Mouse (Mus musculus) cerebellum, adult 2 months (tissue): ENCODE measurements around the gene Shroom1. TPM values are rescaled to one million over a fixed set of nuclear protein-coding genes. Genes with fewer than 3 reads are reported as not detected.

Source experiments
- DNase-seq, 2 experiments: peaks; one replicate each; pipeline ENCODE4 v3.0.0; 2021
- H3K27ac ChIP-seq: fragments of 200-500 bp; 2 replicates; pipeline ENCODE4 v1.5.1; 2012; ENCODE audit warnings: low read length, control low read depth, inconsistent platforms; ENCODE audit not compliant: insufficient read depth
- H3K27me3 ChIP-seq: fragments of 200-500 bp; 2 replicates; pipeline ENCODE4 v1.6.1; 2012; ENCODE audit warnings: inconsistent platforms, mild to moderate bottlenecking, low read length, moderate library complexity; ENCODE audit not compliant: control insufficient read depth, insufficient read depth
- H3K4me1 ChIP-seq: fragments of 200-500 bp; 2 replicates; pipeline ENCODE4 v1.6.1; 2011; ENCODE audit warnings: low read length; ENCODE audit not compliant: control insufficient read depth, insufficient read depth
- H3K4me3 ChIP-seq: fragments of 200-500 bp; replicated peaks from 2 replicates; pipeline ENCODE3; 2011; ENCODE audit warnings: mild to moderate bottlenecking, low read depth, low read length, control low read depth; ENCODE audit not compliant: insufficient read depth
- CTCF ChIP-seq: fragments of 200-500 bp; IDR thresholded peaks from 2 replicates; pipeline ENCODE4 v1.5.1; 2011; ENCODE audit warnings: low read depth, mild to moderate bottlenecking, control low read depth, low read length, moderate library complexity, borderline replicate concordance; ENCODE audit not compliant: insufficient read depth
- POLR2A ChIP-seq: fragments of 200-500 bp; IDR thresholded peaks from 2 replicates; pipeline ENCODE4 v1.6.1; 2011; ENCODE audit warnings: low read length, control low read depth, borderline replicate concordance; ENCODE audit not compliant: insufficient read depth
- WGBS: fragments of 180-500 bp; shearing (Covaris S2); methylation state at CpG from one replicate; pipeline ENCODE4 v1.1.7; 2018; 5-methylcytosine and 5-hydroxymethylcytosine counted together
- polyA plus RNA-seq: library from polyadenylated mRNA; depleted of rRNA; stranded (reverse); fragments of >200 nt; gene quantifications from 2 replicates; pipeline ENCODE4 v1.2.3, GENCODE M21; 2012

Shroom1 gene
- polyA plus RNA-seq, 1 experiment = 8.8 TPM

DNA sequence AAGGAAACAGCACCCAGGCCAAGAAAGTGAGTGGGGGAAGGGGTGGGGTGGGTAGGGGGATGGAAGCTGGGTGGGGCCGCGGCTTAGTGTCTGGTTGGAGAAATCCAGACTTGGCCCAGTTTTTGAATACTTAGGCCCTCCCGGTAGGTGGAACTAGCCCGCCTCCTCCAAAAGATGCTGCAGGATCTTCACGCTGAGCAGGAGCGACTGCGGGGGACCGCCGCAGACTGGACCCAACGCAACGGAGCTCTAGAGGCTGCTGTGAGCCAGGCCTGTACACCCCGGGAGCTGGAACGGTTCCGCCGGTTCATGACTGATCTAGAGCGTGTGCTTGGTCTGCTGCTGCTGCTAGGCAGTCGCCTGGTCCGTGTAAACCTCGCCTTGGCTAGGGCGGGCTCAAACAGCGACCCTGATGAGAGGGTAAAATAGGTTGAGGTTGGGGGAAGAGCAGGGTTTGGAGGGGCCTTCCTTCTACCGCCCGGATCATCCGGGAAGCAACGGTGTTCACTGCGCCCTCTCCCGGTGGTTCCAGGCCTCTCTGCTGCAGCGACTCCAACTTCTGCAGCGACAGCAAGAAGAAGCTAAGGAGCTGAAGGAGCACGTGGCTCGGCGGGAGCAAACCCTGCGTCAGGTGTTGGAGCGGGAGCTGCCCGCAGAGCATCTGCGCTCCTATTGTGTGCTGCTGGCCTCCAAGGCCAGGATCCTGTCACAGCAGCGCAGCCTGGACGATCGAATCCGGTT, 9.4 kb downstream of the Shroom1 start:
- 6% methylated on average over 40 of the region's 40 CpGs for WGBS
- Histone ChIP-seq H3K27me3 (no peaks in the 10 kb centered on the region), H3K27ac (peak overlapping the region; percentile 63)

DNA sequence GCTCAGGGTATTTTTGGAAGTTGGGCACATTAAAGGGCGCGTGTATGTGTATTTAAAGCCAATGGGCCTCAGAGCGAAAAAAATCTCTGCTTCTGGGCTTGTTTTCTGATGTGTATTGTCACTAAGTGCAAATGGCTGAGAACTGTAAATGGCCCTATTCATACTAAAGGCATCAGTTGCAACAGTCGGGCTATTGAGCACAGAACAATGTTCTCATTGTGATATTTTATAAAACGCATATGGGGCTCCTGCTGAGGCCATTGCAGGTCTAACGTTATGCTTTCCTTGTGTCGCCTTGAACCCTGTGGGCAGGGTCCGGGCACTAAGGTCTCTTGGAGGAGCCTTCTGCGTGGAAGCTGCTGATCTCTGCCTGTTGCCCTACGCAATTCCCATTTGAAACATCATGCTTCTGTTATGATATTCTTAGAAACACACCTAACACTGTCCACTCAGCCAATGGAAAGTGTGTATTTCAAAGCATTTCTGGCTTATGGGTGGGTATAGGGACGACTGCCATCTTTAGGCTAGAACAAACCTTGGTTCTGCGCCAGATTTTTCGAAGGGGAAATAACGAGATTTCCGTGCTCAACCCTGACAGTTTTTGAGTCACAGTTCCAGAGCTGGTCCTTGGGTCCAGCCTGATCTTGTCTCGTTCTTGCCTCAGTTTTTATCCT, 12.4 kb downstream of the Shroom1 start:
- no peak for TF ChIP-seq CTCF
- no peak for TF ChIP-seq POLR2A
- Histone ChIP-seq H3K27ac (peak overlapping the region; percentile 5; the same call in 1 of the 2 replicates), H3K4me1 (peaks cover 10% of the 10 kb centered on the region; the same call in 1 of the 2 replicates), H3K4me3 (peak overlapping the region; percentile 43), H3K27me3 (no peaks in the 10 kb centered on the region)
- no peak for DNase-seq
- 31% methylated on average over 16 of the region's 16 CpGs for WGBS

More for the DNA sequence above, 9.4 kb downstream of the Shroom1 start:
- peak; percentile 87 to 92 for DNase-seq
- H3K4me3 ChIP-seq = peak overlapping the region; percentile 76
- peaks cover 10% of the 10 kb centered on the region; the same call in 1 of the 2 replicates for H3K4me1 ChIP-seq
- TF ChIP-seq CTCF (peak; percentile 79), POLR2A (peak; percentile 51; the same call in 1 of the 2 replicates)

DNA sequence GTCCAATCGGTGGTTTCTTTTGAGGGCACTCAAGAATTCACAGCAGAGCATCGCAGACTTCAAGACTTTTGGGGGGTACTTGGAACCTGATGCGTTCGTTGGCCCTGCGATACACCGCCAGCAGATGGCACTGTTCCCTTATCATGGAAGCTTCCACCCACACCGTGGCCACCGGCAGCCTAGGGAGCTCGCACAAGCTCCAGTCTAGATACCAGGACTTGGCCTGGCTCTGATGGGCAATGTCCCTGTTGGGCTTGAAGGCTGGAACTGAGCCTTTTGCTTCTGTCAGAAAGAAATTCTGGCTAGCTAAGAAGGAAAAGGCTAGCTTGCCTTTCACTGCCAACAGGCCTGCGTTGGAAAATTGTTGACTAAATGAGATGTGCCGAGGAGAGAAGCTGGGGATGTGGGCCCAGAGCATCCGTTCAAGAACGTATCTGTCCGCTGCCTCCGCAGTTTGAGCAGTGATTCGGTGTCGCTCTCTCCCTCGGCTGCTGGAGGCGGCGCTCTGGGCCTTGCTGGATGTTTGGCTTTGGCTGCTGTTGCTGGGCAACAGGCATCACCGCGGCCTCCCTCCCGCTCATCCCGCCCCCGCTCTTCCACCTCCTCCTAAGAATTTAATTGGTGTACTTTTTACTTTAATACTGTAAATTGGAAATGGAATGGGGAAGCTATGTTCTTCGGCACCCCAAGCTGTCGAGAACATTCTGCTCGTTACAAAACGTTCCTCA, 13.1 kb downstream of the Shroom1 start, which contains the start of gene Gm9837:
Gm9837 (minus strand) TSS at position 512 of the 728 bp plus-strand sequence.
- DNase-seq = peak; percentile 92 to 96
- TF ChIP-seq CTCF (peak; percentile 97), POLR2A (no peak)
- H3K27me3 ChIP-seq = no peaks in the 10 kb centered on the region

DNA sequence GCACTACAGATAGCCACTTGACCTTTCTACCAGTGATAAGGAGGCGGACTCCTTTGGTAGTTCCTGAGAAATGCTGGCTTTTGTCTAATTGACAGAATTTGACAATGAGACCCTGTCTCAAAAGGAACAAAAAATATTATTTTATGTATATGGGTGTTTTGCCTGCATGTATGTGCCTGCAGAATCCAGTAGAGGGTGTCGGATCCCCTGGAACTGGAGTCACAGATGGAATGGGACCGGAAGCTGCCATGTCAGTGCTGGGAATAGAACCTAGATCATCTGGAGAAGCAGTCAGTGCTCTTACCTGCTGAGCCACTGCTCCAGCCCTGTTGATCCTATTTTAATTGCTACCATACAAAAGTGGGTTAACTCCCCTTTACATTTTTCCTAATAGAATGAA, 15.7 kb downstream of the Shroom1 start:
- no peak overlapping the region for H3K4me3 ChIP-seq
- no peaks in the 10 kb centered on the region for H3K27me3 ChIP-seq
- DNase-seq = no peak
- H3K27ac ChIP-seq = no peak overlapping the region
- no peak for TF ChIP-seq POLR2A
- peak; percentile 36; the same call in 1 of the 2 replicates for TF ChIP-seq CTCF
- WGBS = 91% methylated on average over 3 of the region's 3 CpGs
- peaks cover 7% of the 10 kb centered on the region; the same call in 1 of the 2 replicates for H3K4me1 ChIP-seq

More for the DNA sequence above, 13.1 kb downstream of the Shroom1 start, which contains the start of gene Gm9837:
- peak within 1 kb of the TSS; percentile 83 for H3K27ac ChIP-seq
- peak within 1 kb of the TSS; percentile 43 for H3K4me3 ChIP-seq
- WGBS = 5% methylated on average over 29 of the region's 29 CpGs
- peaks cover 10% of the 10 kb centered on the region; the same call in 1 of the 2 replicates for H3K4me1 ChIP-seq

DNA sequence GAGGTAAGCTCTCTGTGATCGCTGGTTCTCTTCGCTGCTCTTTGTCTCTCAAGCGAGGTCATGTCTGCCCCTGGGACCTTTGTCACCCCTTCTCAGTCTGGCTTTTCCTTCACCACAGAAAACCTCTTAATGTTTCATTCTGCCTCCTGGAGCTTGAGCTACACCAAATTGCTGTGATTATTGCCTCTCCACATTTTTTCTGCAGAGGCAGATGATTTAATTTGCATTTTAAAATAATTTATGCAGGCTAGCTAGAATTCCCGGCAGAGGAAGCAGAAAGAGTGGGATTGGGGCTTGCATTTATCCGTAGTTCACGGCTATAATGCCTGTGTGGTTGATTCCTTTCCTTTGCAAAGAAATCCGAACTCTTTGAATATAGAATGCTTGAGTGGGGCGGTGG, 18.6 kb downstream of the Shroom1 start:
- 59% methylated on average over 8 of the region's 8 CpGs for WGBS
- TF ChIP-seq POLR2A (no peak), CTCF (no peak)
- no peak overlapping the region for H3K27ac ChIP-seq

DNA sequence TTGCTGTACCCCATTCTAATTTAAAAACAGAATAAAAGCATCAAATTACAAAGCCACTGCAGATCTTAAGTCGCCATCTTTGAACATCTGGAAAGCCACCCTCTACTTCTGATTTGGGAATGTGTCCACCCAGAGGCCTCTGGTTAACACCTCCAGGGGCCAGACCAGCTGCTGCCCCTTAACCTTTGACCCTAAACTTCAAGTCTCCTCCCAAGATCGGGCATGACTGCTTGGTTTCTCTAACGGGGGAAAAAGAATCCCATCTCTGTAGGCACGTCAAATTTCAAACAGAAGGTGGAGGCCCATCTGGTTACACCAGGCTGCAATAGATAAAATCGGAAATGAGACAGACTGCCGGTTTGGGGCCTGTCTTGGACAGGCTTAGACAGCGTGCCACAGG, 20.8 kb downstream of the Shroom1 start:
- Histone ChIP-seq H3K27me3 (no peaks in the 10 kb centered on the region), H3K27ac (no peak overlapping the region), H3K4me3 (peak overlapping the region; percentile 67), H3K4me1 (no peaks in the 10 kb centered on the region; the same call in 1 of the 2 replicates)
- WGBS = 39% methylated on average over 7 of the region's 7 CpGs
- no peak for DNase-seq
- TF ChIP-seq POLR2A (no peak), CTCF (no peak)

More for the DNA sequence above, 18.6 kb downstream of the Shroom1 start:
- Histone ChIP-seq H3K4me1 (peaks cover 1% of the 10 kb centered on the region; the same call in 1 of the 2 replicates), H3K4me3 (no peak overlapping the region), H3K27me3 (no peaks in the 10 kb centered on the region)
- DNase-seq = no peak

DNA sequence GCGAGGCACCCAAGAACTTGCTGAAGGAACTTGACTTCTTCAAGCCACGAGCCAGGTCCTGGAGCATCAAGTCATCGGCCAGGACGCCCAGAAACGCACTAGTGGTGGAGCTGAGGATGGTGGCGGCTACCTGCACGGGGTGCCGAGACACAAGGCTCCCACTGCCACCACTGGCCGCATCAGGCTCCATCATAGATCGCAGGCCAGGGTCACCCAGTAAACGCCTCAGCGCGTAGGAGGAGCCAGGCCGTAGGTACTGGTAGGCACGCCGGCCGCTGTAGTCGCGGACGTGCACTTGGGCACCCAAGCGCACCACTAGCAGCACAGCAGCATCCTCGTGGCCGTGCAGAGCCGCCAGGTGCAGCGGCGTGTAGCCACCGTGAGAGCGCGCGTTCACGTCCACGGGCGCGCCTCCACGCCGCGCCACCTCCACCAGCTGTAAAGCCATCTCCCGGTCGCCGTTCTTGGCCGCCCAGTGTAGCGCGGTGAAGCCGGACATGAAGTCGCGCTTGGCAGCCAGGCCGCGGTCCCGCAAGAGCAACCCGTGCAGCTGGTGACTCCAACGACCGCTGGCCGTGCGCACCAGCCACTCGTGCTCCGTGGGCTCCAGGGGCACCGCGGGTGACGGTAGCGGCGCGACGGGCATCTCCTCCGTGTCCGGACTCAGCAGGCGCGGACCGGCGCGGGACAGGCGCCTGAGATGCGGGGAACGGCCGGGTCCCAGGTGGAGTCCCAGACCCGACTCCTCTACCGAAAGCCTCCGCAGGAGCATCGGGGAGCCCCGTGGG, 21.6 kb downstream of the Shroom1 start:
- TF ChIP-seq CTCF = no peak
- no peak for TF ChIP-seq POLR2A
- DNase-seq = peak; percentile 64 to 77
- H3K27me3 ChIP-seq = no peaks in the 10 kb centered on the region
- 5% methylated on average over 79 of the region's 79 CpGs for whole genome bisulfite sequencing
- peak overlapping the region; percentile 67 for H3K4me3 ChIP-seq
- peaks cover 4% of the 10 kb centered on the region; the same call in 1 of the 2 replicates for H3K4me1 ChIP-seq
- H3K27ac ChIP-seq = peak overlapping the region; percentile 61
